Mouse (Mus musculus): ENCODE data around the gene Slc39a1. TPM values are rescaled to one million over a fixed set of nuclear protein-coding genes. Genes with fewer than 3 reads are reported as not detected.
"Not testable (repeated sequence)": the region's sequence is repeated elsewhere in the genome, so short reads cannot be mapped to it uniquely, and the experiment has no call there.

Gene Slc39a1
- polyA plus RNA-seq, 1 experiment, result 76.1 TPM

DNA sequence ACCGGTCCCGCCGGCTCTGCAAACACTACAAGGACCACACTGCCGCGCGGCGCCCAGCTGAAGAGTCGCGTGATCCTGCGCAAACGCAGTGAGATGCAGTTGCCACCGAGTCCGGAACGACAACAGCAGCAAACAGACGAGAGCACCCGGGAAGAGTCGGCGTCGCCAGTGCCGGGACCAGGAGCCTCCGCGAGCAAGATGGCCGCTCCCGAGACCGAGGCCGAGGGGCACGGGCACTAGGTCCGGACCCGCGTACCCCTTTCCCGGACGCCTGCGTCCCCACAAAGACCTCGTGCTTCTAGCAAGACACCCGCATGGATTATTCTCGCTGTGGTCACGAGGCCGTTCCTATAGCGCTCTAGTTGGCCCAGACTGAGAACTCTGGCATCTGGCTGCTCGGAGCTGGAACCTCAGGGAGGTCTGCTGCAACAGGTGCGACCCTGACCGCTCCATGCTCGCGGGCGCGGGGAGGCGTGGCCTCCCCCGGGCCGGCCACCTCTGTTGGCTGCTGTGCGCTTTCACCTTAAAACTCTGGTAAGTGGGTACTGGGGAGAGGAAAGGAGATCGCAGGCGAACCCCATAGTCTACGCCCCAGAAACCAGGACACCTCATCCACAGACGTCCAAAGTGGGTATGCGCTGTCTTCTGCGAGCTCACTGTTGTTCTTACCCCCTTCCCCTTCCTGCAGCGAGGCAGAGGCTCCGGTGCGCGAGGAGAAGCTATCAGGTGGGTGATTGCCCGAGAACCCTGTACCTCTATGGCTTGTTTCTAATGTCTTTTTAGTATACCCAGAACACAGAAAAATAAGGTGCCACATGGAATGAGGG, 16.3 kb upstream of the Slc39a1 start, which contains the start of gene Jtb:
Jtb (plus strand) TSS at position 91 of the 827 bp plus-strand sequence.
- WGBS, result under 1% methylated on average over 61 of the region's 61 CpGs
- DNase-seq (ENCODE audit: low read depth, low spot score), result peak; percentile 90

DNA sequence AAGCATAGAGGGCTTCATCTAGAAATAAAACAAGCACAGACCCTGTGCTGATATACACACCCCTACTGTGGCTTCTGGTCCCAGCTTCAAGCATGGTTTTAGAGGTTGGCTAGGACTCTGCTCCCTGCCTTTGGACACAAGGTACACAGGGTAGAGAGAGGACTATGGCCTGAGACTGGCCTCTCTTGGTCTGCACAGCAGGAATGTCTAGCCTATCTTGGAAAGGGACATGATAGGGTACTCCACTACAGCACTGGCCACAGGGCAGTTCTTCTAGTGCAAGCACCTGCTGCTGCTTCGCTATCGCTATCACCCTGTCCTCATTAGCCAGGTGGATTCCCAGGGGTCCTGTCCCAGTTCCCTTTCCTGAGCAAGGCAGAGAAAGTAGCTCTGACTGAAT, 6.7 kb upstream of the Slc39a1 start:
- no peak for DNase-seq (ENCODE audit: low read depth, low spot score)
- 81% methylated on average over 2 of the region's 2 CpGs for WGBS

DNA sequence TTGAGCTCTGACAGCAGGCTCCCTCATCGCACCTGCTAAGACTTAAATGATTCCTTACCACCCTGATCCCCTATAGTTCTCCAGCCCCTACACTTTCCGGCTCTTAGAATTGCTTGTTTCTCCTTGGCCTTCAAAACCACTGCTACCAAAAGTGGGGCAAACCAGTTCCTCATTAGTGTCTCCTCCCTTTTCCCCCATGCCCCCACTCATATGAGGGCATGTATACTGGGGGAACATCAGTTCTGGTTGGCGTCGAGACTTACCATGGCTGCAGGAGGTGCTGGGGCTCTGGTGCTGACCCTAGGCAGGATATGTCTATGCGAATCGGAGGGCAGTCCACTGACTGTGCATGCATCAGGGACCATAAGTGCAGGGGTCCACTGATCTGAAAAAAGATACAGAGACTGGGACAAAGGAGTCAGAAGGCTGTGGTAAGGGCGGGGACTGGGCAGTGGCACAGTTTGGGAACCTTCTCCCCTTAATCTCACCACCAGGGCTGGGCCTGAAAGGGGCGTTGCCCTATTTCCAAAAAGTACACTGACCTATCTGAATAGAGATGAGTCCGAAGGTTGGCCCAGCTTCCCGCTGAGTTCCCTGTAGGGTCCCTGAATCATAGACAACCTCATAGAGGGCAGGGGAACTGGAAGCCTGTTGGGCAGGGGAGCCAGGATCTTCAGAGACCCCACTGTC, 6.2 kb upstream of the Slc39a1 start:
- 73% methylated on average over 10 of the region's 10 CpGs for WGBS
- DNase-seq (ENCODE audit: low read depth, low spot score), result no peak

DNA sequence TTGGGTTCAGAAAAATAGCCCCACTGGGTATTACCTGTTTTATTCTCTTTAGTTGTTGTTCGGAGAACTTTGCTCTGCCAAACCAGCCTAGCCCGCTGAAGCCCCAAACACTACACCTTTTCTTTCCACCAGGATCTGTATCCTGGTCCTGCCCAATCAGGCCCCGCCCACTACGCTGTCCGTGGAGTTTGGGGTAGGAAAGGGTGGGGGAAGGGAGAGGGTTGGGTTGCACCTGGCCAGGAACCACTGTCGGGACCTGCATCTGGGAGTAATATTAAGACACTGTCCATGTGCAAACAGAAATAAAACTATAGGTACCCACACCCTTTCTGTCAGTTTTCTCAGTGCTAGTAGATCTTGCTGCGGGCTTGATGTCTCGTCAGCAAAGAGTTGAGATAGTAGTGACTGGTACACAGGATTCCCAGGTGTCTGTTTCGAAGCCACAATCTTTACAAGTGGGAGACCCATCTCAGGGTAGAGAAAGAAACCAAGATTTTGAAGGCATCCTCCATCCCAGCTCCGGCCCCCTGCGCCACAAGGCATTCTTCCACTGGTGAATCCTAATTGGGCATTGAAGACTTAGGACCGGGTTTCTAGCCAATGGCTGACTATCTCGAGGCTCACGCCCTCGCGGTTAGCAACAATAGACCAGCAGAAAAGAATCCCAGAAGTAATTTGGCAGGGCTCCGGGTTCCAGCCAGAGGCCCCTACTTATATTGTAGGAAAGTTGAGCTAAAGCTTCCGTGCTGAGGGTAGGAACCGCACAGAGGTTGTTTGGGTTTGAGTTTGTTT, 4.8 kb upstream of the Slc39a1 start, which contains the start of gene Creb3l4:
Creb3l4 (minus strand) TSS at position 529 of the 792 bp plus-strand sequence.
- WGBS, result 10% methylated on average over 19 of the region's 19 CpGs
- no peak for DNase-seq (ENCODE audit: low read depth, low spot score)

DNA sequence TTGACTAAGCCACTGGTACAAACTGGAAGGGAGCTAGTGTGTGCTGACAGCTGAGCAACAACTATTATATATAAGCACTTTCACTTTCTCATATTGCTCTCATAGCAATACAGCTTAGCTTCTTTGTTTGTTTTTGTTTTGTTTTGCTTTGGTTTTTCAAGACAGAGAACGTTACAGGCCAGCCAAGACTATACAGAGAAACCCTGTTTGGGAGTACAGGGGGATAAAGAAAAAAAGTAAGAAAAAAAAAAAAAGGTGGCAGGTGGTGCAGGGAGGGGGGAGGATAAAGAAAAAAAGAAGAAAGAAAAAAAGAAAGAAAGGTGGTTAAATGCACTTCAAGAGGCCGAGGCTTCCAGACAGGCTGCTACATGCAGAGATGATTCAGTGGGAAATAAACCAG, 2.6 kb upstream of the Slc39a1 start:
- no peak for DNase-seq (ENCODE audit: low read depth, low spot score)
- WGBS, result 43% methylated on average over 2 of the region's 2 CpGs

DNA sequence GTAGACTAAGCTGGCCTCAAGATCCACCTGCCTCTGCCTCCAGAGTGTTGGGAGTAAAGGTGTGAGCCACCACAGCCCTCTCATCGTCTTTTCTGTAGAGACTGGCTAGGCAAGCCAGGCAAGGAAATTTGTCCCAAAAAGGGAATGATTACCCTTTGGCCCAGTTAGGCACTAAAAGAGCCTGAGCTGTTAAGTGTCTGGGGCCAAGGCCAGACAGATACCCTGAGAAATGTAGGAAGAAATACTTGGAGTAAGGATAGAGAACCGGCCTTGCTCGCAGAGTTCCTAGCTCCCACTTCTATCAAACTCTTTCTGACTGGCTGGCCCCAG, 377 bp upstream of the Slc39a1 start:
- DNase-seq (ENCODE audit: low read depth, low spot score), result no peak
- 0% methylated on average over 3 of the region's 3 CpGs for WGBS

DNA sequence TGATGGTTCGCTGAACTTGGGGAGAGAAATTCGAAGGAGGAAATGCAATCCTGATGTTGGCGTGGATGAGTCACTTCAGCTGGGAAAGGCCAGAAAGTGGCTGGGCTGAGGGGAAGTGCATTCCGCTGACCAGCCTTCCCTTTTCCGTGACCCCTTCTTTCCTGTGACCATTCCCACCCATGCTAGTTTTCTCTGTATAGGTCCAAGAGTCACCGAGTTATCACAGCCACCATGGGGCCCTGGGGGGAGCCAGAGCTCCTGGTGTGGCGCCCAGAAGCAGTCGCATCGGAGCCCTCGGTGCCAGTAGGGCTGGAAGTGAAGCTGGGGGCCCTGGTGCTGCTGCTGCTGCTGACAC, 751 bp downstream of the Slc39a1 start:
- no peak for DNase-seq (ENCODE audit: low read depth, low spot score)
- 3% methylated on average over 10 of the region's 10 CpGs for WGBS

DNA sequence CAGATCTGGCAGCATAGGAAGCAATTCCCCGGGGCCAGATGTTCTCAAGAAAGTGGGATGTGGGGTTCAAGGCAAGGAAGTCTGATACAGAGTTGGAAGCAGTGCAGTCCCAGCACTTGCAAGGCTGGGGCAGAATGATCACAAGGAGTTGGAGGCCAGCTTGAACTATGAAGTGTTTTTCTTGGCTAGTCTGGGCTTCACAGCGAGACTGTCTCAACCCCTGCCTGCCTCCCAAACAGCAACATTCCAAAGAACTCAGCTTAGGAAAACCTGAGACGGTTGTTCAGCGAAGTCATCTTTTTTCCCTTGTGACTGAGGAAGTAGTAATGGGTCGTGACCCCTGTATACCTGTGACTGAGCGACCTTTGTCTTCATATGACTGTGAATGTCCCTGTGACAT, 2.8 kb downstream of the Slc39a1 start:
- no peak for DNase-seq (ENCODE audit: low read depth, low spot score)
- WGBS, result 78% methylated on average over 6 of the region's 6 CpGs

DNA sequence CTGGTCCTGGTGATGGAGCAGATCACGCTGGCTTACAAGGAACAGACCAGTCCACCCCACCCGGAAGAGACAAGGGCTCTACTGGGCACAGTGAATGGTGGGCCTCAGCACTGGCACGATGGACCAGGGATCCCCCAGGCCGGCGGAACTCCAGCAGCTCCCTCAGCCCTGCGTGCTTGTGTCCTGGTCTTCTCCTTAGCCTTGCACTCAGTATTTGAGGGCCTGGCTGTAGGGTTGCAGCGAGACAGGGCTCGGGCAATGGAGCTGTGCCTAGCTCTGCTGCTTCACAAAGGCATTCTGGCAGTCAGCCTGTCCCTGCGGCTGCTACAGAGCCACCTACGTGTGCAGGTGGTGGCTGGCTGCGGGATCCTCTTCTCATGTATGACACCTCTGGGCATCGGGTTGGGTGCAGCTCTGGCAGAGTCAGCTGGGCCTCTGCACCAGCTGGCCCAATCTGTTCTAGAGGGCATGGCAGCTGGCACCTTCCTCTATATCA, 3.8 kb downstream of the Slc39a1 start:
- WGBS, result 92% methylated on average over 9 of the region's 12 CpGs
- DNase-seq (ENCODE audit: low read depth, low spot score), result not testable (repeated sequence)

DNA sequence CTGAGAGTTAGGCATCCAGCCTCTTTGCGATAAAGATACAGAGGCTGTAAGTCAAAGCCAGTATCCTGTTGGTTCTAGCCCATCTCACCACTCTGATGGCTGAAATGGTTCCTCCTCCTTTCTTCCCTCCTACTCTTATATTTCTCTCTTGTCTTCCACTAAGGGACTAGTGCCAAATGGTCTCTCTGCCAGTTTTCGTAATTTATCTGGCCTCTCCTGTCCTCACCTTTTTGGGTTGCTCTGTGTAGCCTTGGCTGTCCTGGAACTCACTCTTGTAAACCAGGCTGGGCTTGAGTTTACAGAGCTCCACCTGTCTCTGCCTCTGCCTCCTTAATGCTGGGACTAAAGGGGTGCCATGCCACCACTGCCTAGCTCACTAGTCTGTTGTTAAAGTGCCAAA, 4.7 kb downstream of the Slc39a1 start:
- not testable (repeated sequence) for DNase-seq (ENCODE audit: low read depth, low spot score)
- 77% methylated on average over 2 of the region's 2 CpGs for WGBS

DNA sequence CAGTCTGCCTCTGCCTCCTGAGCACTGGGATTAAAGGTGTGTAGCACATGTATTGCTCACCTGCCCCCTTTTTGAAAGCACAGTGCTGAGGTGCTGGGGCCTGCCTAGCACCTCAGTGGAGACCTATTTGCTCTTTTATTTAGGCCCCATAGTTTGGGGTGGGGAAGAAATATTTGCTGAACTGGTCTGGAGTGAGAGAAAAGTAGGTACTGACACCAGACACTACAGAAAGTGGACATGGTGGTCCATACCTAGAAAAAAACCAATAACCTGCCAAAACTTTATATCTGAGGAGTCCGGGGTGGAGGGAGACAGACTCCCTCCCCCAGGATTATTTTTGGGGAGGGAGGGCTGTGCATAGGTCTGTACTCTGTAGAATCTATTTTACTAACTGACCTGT, 5.2 kb downstream of the Slc39a1 start:
- not testable (repeated sequence) for DNase-seq (ENCODE audit: low read depth, low spot score)
- 70% methylated on average over 1 of the region's 1 CpGs for WGBS

DNA sequence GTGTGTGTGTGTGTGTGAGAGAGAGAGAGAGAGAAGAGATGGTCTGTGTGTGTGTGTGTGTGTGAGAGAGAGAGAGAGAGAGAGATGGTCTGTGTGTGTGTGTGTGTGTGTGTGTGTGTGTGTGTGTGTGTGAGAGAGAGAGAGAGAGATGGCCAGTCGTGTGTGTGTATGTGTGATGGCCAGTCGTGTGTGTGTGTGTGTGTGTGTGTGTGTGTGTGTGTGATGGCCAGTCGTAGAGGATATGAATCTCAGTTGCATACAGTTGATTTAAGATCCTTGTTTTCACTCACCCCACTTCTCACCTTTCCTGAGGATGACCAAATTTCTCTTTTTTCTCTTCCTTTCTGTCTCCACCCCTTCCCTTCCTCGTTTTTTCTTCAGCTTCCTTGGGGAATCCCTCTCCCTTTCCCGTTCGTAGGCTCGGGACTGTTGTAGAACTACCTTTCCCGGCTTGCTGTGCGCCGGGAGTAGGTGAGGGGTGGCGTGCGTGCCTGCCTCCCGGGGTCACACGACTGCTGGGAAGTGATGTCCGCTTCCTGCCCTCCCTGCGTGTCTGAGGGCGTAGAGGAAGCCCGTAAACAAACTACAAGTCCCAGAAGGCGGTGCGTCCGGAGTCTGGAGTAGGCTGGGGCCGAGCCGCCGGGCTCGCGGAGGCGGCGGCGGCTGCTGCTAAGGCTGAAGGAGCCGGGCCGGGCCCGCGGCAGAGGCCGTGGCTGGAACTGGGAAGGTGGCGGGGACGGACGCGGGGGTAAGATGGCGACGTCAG, 5.9 kb downstream of the Slc39a1 start, which contains the start of gene Crtc2:
Crtc2 (plus strand) TSS at position 511 of the 766 bp plus-strand sequence.
- WGBS, result under 1% methylated on average over 40 of the region's 40 CpGs
- peak; percentile 94 for DNase-seq (ENCODE audit: low read depth, low spot score)

DNA sequence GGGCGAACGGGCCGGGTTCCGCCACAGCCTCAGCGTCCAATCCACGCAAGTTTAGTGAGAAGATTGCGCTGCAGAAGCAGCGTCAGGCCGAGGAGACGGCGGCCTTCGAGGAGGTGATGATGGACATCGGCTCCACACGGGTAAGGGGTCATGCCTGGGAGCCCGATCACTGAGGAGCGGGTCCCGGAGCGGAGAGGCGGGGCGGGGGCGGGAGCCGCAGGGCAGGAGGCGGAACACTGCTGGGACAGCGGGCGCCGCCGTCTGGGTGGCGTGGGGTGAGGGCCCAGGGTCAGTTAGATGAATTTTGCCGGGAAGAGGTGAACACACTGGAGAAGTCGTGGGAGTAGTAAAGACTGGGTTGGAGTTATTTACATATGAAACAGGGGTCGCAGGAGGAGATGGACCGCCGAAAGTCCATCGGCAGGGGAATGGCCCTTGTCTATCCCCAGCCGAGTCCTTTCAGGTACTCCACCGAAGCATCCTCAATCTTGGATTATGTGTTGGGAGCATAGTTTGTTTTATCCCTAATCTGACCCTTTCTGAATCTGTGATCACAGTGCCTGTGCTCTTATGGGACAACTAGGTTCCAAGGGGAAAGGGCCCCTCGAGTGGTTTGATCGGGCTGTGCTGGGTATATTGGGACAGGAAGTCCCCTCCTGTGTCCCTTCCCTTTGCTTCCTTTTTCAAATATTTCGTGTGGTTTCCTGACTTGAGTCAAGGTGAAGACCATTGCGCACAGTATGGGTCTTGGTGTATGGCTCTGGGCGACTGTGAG, 6.6 kb downstream of the Slc39a1 start:
- no peak for DNase-seq (ENCODE audit: low read depth, low spot score)
- under 1% methylated on average over 40 of the region's 41 CpGs for WGBS

DNA sequence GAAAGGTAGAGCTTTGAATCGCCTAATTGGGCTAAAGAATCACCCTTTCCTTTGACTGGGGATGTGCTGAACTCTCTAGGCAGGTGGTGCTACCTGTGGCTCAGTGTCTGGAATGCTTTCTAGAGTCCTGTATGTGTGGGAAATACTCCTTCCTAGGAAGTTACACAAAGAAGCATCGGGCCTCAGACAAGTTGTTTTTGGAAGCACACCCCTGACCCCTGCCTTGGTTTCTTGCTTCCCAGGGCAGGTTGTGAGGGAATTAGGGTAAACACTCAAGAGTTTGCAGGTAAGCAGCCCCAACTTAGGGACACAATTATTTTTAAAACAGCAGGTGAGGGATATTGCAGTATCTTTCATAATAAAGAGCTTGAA, 7.2 kb downstream of the Slc39a1 start:
- DNase-seq (ENCODE audit: low read depth, low spot score), result no peak
- WGBS, result 2% methylated on average over 2 of the region's 2 CpGs

DNA sequence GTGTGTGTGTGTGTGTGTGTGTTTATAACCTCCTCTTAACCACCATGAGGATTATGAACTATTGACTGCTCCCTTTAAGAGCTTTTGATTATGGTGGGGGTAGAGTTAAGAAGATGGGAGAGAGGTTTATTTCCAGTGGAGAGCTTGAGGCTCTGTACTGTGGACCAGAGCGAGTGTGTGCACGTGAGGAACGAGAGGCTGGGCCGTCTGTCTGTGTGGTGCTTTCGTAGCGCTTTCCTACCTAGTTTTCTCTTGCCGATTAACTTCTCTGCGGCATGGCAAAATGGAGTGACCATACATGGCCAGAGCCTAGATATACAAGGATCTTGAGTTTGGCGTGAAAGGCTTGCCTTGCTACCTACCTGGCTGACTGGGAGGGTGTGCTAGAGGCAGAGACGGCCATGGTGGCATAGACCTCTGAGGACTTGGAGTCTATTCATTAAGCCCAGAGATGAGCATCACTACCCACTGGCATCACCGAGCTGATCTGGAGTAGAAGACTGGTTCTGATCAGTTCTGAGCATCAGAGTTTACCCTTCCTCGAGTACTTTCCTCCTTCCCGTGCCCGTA, 7.9 kb downstream of the Slc39a1 start:
- WGBS, result 89% methylated on average over 14 of the region's 14 CpGs

DNA sequence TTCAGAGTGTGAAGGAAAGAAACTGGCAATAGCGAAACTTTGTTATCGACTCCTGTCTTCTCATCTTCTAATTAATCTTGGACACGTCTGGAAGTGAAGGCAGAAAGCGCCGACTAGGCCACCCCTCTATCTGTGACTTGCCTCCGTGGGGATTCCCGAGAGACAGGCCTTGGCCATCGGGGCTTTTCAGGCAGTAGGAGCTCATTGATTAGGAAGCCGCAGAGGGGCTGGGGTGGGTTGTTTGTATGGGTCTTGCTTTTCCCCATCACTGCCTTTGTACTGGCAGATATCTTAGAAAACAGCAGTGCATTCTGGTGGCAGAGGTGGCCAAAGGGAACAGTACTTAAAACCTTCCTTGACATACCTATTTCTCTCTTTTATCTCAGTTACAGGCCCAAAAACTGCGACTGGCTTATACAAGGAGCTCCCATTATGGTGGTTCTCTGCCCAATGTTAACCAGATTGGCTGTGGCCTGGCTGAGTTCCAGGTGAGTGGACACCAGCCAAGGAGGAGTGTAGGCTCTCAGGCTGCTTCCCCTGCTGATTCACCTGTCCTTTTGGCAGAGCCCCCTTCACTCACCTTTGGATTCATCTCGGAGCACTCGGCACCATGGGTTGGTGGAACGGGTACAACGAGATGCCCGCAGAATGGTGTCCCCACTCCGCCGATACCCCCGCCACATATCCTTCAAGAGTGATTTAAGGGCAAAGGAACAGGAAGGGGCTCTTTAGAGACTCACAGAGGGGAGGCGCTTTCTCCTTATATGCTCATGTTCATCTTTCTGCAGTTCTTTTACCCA, 9.0 kb downstream of the Slc39a1 start:
- DNase-seq (ENCODE audit: low read depth, low spot score), result no peak
- 89% methylated on average over 19 of the region's 19 CpGs for WGBS

More for the DNA sequence above, 7.9 kb downstream of the Slc39a1 start:
- no peak for DNase-seq (ENCODE audit: low read depth, low spot score)

DNA sequence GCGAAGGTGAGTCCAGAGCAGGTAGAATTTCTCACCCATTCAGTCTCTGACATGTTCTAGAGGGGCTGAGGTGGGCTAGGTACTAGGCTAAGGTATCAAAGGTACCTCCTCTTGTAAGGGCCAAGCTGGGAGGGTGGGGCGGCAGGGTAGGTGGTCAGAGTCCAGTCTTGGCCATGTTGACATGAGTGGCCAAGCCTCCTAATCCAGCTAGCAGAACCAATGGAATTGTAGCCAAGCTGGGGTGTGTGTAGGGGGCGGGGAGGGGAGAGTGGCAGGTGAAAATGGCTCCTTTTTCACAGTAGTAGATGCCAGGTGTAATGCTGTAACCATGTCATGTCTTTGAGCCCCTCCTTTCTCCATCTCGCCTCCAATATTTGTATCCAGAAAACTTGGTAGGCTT, 10.5 kb downstream of the Slc39a1 start:
- WGBS, result 37% methylated on average over 4 of the region's 4 CpGs
- DNase-seq (ENCODE audit: low read depth, low spot score), result no peak

Measured in large intestine, adult 2 months (tissue).